Mouse (Mus musculus) C2C12 (cell line): ENCODE results near the gene Syt9. TPM values are rescaled to one million over a fixed set of nuclear protein-coding genes. Genes with fewer than 3 reads are reported as not detected.

Experiments used
- H3K27me3 ChIP-seq: one replicate; pipeline ENCODE4 v1.6.1; 2011; ENCODE audit not compliant: control insufficient read depth, insufficient read depth, insufficient read length
- H3K36me3 ChIP-seq: one replicate; pipeline ENCODE4 v1.6.1; 2011; ENCODE audit not compliant: control insufficient read depth, insufficient read depth
- H3K4me3 ChIP-seq: one replicate; pipeline ENCODE4 v1.5.1; 2011; ENCODE audit warnings: mild to moderate bottlenecking, control low read depth; ENCODE audit not compliant: poor library complexity, insufficient read depth, severe bottlenecking
- H3K79me2 ChIP-seq: one replicate; pipeline ENCODE4 v1.6.1; 2011; ENCODE audit not compliant: control insufficient read depth, insufficient read depth
- H3K79me3 ChIP-seq: one replicate; pipeline ENCODE4 v1.6.1; 2011; ENCODE audit warnings: low read depth, control low read depth
- H3ac ChIP-seq: one replicate; pipeline ENCODE3; 2011; ENCODE audit warnings: low read depth; ENCODE audit not compliant: control insufficient read depth, insufficient read length
- CEBPB ChIP-seq: IDR thresholded peaks from one replicate; pipeline ENCODE4 v1.6.1; 2011; ENCODE audit warnings: low read depth, mild to moderate bottlenecking, control low read depth, moderate library complexity
- CTCF ChIP-seq: IDR thresholded peaks from one replicate; pipeline ENCODE4 v1.5.1; 2011; ENCODE audit not compliant: control insufficient read depth, insufficient read depth, insufficient read length
- FOSL1 ChIP-seq: IDR thresholded peaks from one replicate; pipeline ENCODE4 v1.8.0; 2011; ENCODE audit warnings: mild to moderate bottlenecking, low read length; ENCODE audit not compliant: poor library complexity, insufficient read depth, severe bottlenecking
- MAX ChIP-seq: IDR thresholded peaks from one replicate; pipeline ENCODE4 v1.6.1; 2011; ENCODE audit warnings: mild to moderate bottlenecking, control low read depth
- MYOD1 ChIP-seq: IDR thresholded peaks from one replicate; pipeline ENCODE4 v1.6.1; 2011; ENCODE audit warnings: low read depth; ENCODE audit not compliant: control insufficient read depth, insufficient read length
- MYOG ChIP-seq: IDR thresholded peaks from one replicate; pipeline ENCODE4 v1.6.1; 2011; ENCODE audit not compliant: control insufficient read depth, insufficient read length; ENCODE audit errors: extremely low read depth
- USF1 ChIP-seq: IDR thresholded peaks from one replicate; pipeline ENCODE4 v1.6.1; 2011; ENCODE audit warnings: low read depth, mild to moderate bottlenecking, control low read depth, moderate library complexity
- polyA plus RNA-seq: library from polyadenylated mRNA; unstranded; fragments of >200 nt; fragmentation: generic; extraction: Trizol; gene quantifications from one replicate; pipeline ENCODE4 v1.2.1, GENCODE M21; 2012; ENCODE audit warnings: missing spikeins

Syt9 gene
- polyA plus RNA-seq, 1 experiment: not detected

DNA sequence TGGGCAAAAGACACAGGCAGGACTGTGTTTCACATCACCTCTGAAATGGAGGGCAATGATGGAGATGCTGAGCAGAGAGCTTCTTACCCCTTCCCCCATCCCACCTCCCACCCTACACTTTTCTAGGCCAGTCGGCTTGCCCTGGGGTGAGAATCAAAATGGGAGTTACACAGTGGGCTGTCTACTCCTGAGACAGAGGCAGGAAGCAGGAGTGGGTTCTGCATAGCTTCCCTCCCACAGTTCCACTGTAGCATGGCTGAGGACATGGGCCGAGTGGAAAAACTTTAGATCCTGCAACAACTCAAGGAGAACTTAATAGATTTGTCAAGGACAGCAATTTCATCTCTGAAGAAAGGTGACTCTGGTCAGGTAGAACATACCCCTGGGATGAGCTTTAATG is 84.1 kb downstream of the Syt9 start:
- H3ac ChIP-seq: no peak overlapping the region
- H3K79me2 ChIP-seq: no peaks in the 10 kb centered on the region
- H3K36me3 ChIP-seq: no peaks in the 10 kb centered on the region
- TF ChIP-seq FOSL1 (no peak), CEBPB (no peak), CTCF (no peak), MAX (no peak), USF1 (no peak), MYOG (no peak), MYOD1 (no peak)
- H3K4me3 ChIP-seq: no peak overlapping the region
- H3K79me3 ChIP-seq: no peaks in the 10 kb centered on the region
- no peaks in the 10 kb centered on the region for H3K27me3 ChIP-seq

DNA sequence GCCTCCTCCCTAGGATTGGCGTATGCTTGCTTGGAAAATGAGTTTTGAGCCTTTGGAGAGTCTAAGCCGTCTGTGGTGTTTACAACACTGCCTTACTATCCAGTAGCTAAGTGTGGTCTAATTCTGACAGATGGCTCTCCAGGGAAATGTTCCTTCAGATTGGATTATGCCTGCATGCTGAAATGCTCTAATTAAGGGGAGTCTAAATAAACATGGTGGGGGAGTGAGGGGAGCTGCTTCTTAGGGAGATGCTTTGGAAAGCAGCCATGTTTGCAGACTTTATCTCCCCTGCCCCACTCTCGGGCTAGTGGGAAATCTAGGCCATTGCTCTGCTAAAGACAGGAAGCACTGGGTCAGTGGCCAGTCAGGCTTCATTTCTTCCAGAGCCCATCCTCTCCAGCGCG is 84.6 kb downstream of the Syt9 start:
- Histone ChIP-seq H3K79me2 (no peaks in the 10 kb centered on the region), H3ac (no peak overlapping the region), H3K79me3 (no peaks in the 10 kb centered on the region), H3K27me3 (no peaks in the 10 kb centered on the region), H3K36me3 (no peaks in the 10 kb centered on the region), H3K4me3 (no peak overlapping the region)
- no peak for TF ChIP-seq MYOG

DNA sequence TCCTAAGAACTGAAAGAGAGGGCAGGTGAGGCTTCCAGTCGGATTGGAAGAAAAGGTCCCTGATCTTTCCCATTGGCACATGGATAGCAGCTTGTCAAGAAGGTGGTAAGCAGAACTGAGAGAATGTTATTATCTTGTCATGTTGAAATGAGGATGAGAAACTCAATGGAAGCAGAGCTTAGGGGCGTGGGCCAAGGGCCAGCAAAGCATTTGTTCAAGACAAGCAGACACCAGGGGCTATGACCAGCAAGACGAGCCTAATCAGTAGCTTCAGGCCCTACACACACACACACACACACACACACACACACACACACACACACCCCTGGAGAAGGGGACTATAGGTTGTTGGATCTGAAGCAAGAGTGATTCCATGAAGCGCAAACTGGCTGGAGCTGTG is 90.6 kb downstream of the Syt9 start:
- TF ChIP-seq MYOG (no peak), MAX (no peak), CEBPB (no peak), CTCF (no peak), FOSL1 (no peak), MYOD1 (no peak), USF1 (no peak)
- H3K27me3 ChIP-seq: no peaks in the 10 kb centered on the region
- H3K79me3 ChIP-seq: no peaks in the 10 kb centered on the region
- no peaks in the 10 kb centered on the region for H3K36me3 ChIP-seq
- H3ac ChIP-seq: no peak overlapping the region
- H3K79me2 ChIP-seq: no peaks in the 10 kb centered on the region
- H3K4me3 ChIP-seq: no peak overlapping the region

DNA sequence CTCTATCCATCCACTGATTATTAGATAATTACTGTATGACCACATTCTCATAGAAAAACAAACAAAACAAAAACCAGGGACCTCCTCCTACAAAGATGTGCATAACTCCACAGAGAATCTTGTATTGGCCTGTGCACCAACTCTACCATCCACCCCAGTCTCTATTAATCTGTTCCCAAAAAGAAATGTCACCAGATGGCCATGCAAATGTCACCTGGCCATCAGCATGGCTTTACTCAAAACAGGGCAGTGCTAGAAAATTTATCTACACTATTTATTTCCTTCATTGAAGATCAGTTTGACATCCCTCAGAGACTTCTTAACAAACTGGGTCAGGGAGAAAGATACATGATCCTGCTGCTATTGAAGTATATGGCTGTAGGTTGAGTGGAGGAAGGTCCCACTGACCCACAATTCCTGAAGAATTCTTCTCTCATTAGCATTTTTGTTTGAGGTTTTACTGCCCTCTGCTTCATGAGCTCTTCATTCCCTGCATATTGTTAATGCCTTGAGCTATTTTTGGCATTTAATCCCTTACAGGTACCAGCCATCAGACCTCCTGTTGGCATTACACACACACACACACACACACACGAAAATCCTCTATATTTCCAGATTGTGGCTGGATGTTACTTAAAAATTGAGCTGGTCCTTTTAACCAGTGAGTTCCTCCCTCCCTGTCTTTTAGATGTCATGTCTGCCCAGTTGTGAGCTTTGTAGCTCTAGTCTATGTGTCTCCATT is 91.3 kb downstream of the Syt9 start:
- Histone ChIP-seq H3K4me3 (no peak overlapping the region), H3ac (no peak overlapping the region), H3K27me3 (no peaks in the 10 kb centered on the region), H3K79me2 (no peaks in the 10 kb centered on the region), H3K79me3 (no peaks in the 10 kb centered on the region), H3K36me3 (no peaks in the 10 kb centered on the region)
- TF ChIP-seq MYOD1 (no peak), FOSL1 (no peak), MAX (no peak), USF1 (no peak), MYOG (no peak), CEBPB (no peak), CTCF (no peak)

DNA sequence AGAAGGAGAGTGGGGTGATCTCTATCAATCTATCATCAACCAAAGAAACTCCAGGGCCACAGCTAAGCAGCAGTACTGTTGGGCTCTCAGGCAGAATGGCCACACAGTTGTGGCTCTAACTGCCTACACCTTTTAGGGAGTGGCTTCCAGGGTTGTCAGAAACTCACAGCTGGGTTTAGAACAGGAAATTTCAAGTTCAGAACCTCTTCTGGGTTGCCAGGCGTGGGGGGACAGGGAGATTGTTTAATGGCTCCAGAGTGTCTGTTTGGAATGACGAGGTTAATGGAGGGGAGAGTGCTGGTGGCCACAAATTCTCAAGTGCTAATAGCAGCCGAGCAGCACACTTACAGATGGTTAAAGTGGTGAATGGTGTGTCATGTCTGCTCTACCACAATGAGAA is 92.4 kb downstream of the Syt9 start:
- H3K27me3 ChIP-seq: no peaks in the 10 kb centered on the region
- no peaks in the 10 kb centered on the region for H3K79me3 ChIP-seq
- no peaks in the 10 kb centered on the region for H3K79me2 ChIP-seq
- no peak overlapping the region for H3ac ChIP-seq
- TF ChIP-seq MYOG (no peak), CEBPB (no peak), MYOD1 (no peak), CTCF (no peak), FOSL1 (no peak), MAX (no peak), USF1 (no peak)
- H3K36me3 ChIP-seq: no peaks in the 10 kb centered on the region
- no peak overlapping the region for H3K4me3 ChIP-seq

DNA sequence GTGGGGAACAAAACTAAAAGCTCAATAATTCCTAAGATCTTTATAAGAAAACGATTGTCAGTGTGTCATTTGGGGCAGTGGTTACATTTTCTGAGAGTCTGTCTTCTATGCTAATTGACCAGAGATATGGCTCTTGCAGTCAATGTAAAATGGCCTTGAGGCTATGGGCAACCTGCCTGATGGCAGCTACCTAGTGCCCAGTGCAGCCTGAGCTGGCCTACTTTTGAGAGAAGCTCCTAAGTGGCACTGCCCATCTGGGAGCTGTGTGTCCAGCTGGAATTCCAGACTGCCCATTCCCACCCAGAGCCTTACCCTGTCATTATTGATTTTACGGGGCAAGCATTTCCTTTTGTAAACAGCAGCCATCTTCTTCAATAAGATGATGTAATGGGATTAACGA is 94.6 kb downstream of the Syt9 start:
- TF ChIP-seq USF1: no peak
- no peak for TF ChIP-seq FOSL1
- TF ChIP-seq MYOD1: no peak
- no peak for TF ChIP-seq MAX
- TF ChIP-seq CTCF: no peak
- no peak for TF ChIP-seq CEBPB
- no peak for TF ChIP-seq MYOG
- H3ac ChIP-seq: no peak overlapping the region
- H3K79me3 ChIP-seq: no peaks in the 10 kb centered on the region
- no peak overlapping the region for H3K4me3 ChIP-seq
- no peaks in the 10 kb centered on the region for H3K79me2 ChIP-seq
- H3K36me3 ChIP-seq: no peaks in the 10 kb centered on the region
- H3K27me3 ChIP-seq: no peaks in the 10 kb centered on the region
